Mouse (Mus musculus) c-Kit-positive CD71-negative TER-119-negative erythroid progenitor cells, embryonic 14.5 days (primary cell): ENCODE results near the gene Manf.

Source experiments
- DNase-seq: peaks from one replicate; pipeline ENCODE4 v3.0.0-alpha.2; 2013; ENCODE audit warnings: low read depth

Gene Manf

DNA sequence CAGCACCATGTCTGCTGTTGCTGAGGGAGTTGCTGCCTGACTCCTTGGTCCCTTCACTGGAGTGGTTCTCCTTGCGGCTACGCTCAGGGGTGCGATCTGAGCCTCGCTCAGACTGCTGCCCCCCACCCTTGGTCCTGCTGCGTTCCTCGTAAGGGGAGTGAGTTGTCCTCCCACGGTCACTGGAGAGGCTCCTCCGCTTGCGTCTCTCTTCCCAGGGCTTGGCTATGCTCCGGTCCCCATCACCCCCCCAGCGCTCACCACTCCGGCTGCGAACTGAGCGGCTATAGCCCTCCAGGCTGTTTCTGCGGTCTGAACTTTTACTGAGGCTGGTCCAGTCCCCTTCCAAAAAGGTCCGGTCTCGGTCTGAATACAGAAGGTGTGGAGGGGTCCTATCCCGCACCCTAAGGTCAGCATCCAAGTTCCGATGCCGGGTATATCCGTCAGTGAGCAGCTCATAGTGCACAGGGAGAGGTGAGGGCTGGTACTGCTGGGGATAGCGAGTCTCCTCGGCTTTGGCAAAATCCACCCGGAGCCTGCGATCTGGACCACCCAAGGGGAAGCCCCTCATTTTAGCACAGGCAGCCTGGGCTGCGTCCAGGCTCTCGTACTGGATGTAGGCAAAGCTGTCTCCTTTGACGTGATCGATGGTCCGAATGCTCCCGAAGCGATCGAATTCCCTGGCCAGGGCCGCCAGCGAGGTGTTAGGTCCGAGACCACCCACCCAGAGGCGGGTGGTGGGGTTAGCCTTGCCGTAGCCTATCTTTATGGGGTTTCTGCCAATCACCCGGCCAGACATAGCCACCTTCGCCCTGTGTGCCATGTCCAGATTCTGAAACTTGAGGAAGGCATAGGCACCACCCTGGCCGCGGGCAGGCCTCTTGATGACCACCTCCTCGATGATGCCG lies 6.5 kb downstream of the Manf start:
- DNase-seq, result no peak

DNA sequence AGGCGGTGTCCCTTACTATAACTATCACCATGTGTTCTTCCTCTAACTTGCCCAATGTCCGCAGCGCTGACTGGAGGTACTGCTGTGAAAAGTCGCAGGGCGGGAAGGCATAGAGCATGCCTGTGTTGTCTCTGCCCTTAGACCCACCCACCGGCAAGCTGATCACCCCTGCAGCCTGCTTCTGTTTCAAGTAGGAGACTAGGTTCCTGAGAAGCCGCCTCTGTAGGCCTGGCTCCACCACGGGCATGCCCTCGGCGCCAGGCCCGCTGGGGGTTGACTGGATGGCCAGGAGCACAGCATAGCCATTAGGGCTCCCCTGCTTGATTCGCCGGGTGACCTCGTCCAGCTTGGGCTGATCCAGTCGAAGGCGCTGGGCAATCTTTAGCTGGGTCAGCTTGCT lies 7.5 kb downstream of the Manf start:
- DNase-seq, result no peak

DNA sequence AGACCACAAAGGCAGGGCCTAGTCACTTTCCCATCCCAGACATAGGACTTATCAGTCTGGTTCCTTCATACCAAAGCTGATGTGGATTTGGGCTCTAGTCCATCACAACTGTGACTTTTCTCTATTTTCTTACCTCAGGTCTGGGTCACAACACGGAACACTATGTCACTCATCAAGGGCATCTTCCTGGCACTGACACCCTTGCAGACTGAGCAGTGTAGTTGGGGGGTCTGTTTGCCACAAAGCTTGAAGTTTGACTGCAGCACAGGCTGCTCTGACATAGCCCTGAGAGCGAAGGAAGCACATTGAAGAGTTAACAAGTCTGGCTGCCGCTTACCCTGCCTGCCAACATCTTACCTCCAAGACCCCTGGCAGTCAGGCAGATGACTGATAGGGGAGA lies 8.7 kb downstream of the Manf start:
- no peak for DNase-seq

DNA sequence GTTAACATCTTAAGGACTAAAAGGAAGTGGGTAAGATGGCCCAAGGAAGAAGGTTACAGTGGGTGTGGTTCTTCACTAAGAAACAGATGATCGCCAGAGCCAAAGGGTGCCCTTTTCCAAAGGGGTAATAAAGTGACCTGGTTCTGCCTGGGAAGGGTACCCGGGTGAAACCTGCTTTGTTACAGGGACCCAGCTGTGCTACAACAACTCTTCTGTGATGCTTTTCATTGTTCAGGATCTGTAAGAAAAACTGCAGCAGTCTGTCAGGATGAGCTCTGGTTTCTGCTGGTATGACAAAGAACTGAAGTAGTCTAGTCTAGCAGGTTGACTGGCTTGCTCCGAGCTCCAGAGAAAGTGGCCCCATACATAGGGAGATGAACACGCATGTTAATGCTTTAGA lies 9.6 kb downstream of the Manf start:
- no peak for DNase-seq

DNA sequence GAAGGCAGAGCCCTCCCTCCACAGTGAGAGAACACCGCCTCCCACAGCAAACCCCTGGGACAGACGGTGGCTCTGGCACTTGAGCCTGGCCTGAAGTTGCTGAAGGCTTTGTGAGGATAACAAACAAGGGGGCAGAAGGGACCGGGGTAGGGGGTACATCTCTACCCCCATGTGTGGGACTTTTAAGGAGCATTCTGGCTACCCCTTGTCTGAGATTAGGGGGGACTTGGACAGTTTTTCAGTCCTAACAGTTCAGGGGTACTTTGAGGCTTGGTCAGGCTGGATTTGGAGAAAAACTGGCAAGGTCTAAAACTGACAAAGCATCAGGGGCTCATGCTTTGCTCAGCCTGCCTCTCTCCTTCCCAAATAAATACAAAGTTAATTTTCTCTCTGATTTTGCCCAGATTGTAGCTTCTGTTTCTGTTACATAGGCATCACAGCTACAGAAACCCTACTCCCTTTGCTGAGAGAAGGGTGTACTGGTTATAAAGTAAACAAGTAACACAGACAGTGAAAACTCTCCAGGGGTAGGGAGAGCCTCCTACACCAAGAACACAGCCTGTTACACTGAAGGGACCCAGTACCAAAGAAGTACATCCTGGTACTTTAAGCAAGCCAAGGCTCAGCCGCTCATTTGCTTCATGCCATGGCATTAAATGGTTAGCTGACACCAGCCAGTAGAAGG lies 10.6 kb downstream of the Manf start:
- DNase-seq, result no peak

DNA sequence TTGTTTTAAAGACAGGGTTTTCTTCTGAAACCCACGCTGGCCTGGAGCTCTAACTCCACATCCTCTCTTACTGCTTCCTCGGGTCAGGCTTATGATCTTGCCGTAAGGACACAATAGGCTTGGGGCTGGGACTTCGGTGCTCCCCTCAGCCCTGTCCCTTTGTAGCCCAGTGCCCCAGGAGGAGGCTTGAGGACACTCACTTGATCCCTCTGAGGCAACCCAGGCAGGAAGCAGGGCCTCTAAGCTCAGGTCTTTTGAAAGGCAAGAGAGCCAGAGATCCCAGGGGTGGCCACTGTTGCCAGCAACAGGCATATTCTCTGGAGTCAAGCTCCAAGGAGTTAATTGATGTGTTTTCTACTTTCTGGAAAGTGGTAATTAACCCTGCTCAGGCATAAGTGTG lies 12.3 kb downstream of the Manf start:
- no peak for DNase-seq

DNA sequence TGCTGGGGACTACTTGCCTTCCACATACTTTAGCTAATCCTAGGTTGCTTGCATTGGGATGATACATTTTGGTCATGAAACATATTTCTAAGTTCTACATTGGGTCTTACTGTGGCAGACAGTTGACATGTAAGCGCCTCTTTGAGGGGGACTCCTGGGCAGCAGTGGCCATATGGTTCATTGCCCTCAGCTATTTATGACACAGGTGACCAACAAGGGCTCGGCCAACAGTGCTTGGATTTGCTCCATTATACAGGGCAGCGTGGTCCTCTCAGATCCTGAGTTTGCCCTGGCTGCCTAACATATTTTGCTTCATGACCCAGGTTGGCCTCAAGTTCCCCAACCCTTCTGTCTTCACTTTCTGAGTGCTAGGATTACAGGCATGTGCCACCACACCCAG lies 15.1 kb downstream of the Manf start:
- DNase-seq, result no peak

DNA sequence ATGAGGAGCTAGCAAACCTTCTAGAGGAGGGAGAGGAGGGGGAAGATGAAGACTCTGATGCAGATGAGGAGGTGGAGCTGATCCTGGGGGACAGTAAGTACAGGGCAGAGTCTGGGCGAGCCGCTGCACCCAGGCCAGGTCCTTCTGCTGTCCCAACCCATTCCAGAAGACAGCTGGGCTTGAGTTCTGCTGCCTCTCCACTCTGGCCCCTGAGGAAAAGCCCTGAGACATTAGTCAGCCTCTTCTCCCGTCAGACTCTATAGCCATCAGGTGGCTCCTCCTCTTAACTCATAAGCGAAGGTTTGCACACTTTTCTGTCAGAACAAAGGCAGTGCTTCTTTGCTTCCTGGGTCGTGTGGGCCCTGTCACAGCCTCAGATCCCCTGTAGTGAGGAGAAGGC lies 17.6 kb downstream of the Manf start:
- DNase-seq, result no peak

DNA sequence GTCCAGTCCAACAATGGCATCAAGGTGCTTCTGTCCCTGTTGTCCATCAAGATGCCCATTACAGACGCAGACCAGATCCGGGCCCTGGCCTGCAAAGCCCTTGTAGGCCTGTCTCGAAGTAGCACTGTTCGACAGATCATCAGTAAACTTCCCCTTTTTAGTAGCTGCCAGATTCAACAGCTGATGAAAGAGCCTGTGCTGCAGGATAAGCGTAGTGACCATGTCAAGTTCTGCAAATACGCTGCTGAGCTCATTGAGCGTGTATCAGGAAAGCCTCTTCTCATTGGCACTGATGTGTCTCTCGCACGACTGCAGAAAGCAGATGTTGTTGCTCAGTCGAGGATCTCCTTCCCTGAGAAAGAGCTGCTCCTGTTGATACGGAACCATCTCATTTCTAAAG lies 33.7 kb downstream of the Manf start:
- no peak for DNase-seq

DNA sequence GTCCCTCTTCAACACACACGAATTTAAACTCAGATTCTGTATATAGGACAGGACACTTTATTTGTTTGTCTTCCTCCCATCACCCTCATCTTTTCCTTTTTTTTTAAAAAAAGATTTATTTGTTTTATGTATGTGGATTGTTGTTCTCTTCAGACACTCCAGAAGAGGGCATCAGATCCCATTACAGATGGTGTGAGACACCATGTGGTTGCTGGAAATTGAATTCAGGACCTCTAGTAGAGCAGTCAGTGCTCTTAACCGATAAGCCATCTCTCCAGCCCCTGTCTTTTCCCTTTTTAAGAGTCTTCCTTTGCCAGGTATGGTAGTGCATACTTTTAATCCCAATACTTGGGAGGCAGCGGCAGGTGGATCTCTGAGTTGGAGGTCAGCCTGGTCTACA lies 35.1 kb downstream of the Manf start:
- DNase-seq, result no peak

DNA sequence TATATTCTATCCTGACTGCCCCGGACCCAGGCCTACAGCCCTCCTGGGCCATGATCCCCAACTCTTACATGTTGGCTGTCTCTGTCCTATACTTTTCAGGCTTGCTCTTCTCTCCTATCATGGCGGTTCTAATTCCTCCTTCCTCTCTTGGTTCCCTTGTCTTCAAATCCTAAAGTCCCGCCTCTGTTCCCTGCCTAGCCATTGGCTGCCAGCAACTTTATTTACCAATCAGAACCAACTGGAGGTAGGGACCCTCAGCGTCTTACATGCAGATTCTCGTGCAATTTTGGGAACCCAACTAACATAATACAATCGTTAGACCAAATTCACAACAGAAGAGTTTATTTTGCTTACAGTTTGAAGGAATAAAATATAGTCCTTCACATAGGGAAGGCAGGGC lies 49.0 kb downstream of the Manf start:
- no peak for DNase-seq

DNA sequence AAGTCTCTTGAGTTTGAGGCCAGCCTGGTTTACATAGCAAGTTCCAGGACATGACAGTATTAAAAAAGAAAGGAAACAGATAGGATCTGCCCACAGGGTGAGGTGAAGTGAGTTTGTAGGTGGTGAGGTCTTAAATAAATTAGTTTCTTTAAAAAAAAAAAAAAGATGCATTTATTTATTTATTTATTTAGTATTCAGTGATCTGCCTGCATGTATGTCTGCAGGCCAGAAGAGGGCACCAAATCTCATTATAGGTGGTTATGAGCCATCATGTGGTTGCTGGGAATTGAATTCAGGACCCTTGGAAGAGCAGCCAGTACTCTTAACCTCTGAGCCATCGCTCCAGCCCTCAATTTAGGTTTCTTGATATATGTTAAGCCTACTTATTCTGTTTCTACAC lies 51.2 kb downstream of the Manf start:
- no peak for DNase-seq

DNA sequence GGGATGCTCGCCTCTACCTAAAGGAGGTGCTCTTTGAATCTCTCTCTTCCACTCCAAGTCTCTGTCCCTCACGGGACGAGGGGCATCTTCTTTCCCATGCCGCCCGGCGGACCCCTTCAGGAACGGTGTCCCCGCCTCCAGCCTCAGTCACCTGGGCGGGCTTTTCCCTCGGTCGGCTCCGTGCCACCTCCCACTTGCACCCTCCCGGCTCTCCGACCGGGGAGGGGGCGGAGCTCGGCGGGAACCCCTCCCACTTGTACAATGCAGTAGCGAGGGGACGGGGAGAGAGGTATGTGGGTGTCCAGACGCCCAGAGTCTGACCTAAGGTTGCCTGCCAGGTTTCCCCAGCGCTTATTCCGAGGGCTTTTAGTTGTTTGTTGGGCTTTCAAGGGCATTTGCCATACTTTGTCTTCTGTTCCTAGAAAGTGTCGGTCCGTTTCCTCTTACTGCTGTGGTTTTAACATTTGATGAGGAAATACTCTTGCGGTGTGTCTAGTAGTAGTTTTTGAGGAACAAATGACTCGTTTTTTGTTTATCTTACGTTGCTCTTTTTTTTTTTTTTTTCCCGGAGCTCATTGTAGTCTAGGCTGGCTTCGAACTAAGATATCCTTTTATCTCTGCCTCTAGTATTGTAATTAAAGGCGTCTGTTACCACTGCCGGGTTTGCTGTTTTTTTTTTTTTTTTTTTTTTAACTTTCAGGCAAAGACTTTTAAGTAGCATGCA lies 69.2 kb downstream of the Manf start:
- peak; percentile 77 for DNase-seq

DNA sequence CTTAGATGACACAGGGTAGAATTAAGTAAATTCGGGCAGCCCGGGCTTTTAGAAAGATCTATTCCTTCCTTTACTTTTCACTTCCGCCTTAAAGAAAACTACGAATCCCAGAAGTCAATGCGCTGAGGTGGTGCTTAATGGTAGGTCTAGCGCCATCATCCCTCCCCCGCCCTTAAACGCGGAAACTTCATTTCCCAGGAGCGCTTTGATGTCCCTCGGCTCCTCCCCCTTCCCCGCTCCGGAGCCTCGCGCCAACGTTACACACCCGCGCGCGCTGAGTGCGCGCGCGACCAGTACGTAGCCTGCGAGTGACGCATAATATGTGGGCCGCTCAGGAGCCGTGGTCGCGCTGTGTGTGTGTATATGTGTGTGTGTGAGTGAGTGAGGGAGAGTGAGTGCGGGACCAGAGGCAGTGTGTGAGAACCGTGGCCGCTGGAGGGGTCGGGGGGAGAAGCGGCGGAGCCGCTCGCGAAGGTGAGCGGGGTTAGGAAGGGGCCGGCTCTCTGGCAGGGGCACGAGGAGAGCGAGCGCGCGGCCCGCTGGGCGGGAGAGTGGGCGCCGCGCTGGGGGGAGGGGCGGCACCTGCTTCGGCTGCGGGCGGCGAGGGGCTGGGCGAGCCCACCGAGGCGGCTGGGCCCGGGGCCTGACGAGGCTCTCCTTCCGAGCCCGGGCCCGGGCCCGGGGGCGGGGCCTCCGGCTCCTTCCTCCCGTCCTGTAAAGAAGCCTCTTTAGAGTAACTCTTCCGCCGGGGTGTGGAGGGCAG lies 70.0 kb downstream of the Manf start, which contains the start of gene Dcaf1:
Gene Dcaf1, plus strand, starts transcription at position 257 of the 763 bp plus-strand sequence.
- peak; percentile 98 for DNase-seq

DNA sequence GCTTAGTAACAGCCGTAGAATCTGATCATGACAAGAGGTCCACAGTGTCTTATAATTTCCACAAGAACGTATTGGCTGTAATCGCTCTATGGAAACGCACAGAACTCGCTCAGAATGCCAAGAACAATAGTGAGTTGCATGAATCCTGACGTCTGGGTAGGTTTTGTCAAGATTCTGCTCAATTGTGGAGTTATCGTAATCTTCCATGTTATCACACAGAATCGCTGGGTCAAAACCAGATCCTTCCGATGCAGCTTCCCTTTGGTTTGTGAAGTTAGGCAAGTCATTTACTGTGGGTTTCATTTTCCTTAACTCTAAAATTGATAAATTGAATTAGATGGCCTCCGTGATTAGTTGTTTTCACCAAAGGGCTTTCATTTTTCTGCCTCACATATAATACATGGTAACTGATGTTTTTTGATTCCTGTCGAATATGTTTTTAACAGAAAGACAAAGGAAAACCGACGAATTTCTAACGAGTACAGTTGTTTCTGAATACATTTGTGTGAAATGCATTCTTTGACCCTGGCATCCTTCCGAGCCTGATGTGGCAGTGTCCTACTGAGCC lies 70.6 kb downstream of the Manf start:
- peak; percentile 23 for DNase-seq

DNA sequence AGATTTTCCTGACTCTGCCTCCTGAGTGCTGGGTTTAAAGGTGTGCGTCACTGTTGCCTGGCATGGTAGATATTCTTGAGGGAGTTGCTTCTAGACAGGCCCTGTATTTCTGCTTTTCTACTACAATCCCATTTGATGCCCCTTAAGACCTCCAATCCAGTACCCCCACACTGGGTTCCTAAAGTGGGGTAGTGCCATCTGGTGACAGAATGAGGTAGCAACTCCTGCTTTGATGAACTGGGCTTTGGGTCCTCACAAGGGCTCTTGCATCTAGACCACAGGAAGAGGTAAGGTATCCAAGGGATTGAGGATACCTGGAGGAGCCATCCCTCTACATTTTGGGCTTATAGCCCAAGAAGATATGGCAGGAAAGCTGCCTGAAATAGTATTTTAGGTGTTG lies 72.6 kb downstream of the Manf start:
- peak; percentile 36 for DNase-seq

DNA sequence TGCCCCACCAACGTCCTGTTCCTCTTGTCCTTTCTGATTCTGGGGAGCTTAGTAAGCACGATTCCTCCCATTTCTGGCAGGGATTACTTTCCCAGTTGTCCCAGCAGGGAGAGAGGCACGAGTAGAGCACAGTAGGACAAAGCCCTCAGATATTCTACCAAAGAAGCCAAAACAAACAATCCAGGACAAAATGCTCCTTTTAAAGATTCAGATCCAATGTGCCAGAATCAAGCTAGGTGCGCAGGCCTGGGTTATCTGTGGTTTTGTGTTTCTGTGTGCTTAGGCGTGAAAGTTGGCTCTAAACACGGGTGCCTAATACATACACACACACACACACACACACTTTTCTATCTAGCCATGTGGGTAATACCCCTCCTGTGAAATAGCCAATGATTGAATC lies 73.6 kb downstream of the Manf start:
- no peak for DNase-seq

DNA sequence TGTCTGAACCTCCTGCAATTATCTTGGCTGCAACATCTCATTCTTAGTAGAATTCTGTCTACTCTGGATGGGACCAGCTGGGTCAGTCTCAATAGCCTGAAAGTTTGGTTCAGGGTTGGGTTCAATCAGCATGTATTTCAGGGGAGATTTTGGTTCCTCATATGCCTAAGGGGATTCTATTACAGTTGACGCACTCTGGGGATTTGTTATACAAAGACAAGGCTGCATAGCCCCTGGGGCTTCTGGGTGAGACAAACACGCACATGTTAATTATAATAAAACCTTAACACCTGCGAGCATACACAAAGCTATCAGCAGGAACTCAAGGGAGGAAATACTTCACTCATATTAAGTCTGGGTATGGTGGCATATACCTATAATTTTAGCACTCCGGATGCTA lies 85.3 kb downstream of the Manf start:
- DNase-seq, result no peak

DNA sequence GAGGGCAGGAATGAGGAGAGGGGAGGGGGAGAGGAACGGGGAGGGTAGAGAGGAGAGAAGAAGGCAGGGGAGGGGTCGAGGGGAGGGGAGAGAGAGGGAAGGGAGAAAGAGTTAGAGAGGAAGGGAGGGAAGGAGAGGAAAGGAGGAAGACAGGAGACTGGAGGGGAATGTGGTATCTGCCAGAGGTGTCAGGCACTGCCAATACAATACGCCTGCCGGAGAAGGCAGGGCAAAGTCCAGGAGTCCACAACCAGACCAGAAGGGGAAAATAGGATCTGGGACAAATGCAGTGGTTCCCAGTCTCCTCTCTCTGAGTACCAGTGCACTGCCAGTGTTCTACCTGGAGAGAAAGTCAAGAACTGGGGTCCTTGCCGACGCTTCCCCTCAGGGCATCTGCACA lies 100.9 kb downstream of the Manf start:
- no peak for DNase-seq

DNA sequence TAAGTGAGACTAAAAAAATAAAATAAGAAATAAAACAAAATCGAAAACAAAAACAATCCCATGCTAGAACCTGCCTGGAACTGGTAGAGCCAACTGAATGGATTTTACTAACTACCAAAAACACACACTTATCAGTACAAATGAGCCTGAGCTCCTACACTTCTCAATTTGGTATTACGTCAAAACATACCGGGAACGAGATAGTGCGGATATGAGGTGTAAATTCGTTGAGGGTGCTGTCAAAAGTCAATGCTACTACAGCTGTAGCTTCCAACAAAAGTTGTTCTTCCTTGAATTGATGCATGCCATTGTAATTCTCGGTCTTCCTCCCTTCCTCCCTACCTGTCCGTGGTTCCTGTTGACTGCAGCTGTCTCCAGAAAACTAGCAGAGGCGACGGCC lies 102.4 kb downstream of the Manf start:
- no peak for DNase-seq

DNA sequence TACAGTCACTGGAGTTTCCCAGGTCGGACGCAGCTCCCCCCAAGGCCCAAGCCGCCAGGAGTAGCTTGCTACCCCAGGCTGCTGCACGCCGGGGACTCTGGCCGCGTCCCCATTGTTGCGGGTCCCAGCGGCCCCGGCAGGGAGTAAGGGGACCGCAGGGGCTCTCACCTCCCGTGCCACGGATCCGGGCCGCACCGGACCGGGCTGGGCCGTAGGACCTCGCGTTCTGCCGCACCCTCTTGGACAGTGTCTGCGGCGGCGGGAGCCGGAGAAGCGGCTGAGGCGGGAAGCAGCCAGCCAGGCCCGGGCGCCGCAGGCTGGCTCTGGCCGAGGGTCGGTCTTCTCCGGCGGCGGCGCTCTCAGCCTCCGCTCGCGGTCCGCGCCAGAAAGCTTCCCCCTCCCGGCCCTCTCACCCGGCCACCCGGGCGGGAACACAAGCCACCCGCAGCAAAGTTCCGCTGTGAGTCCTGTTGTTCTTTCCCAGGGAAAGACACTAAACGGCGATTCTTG lies 102.9 kb downstream of the Manf start, which contains the start of gene Rad54l2:
Gene Rad54l2, minus strand, starts transcription at position 383 of the 510 bp plus-strand sequence.
- DNase-seq, result peak; percentile 63
